Mouse (Mus musculus) lung, postnatal 0 days (tissue): ENCODE measurements around the gene Mat1a. TPM values are rescaled to one million over a fixed set of nuclear protein-coding genes. Genes with fewer than 3 reads are reported as not detected.

ENCODE experiments used
- ATAC-seq: fragments of 200-750 bp; cut with Nextera tagmentation; 2 replicates; pipeline ENCODE4 v1.8.0; 2017; ENCODE audit warnings: moderate library complexity
- DNase-seq: peaks from one replicate; pipeline ENCODE4 v3.0.0-alpha.2; 2016; ENCODE audit warnings: low spot score
- H3K27ac ChIP-seq: fragments of 300-500 bp; sonication (generic); 2 replicates; pipeline ENCODE4 v1.5.1; 2014; ENCODE audit warnings: antibody characterized with exemption, mild to moderate bottlenecking, low read length, mixed read lengths
- H3K27me3 ChIP-seq: fragments of 300-500 bp; sonication (generic); replicated peaks from 2 replicates; pipeline ENCODE4 v1.6.1; 2014; ENCODE audit warnings: low read length, mixed read lengths; ENCODE audit not compliant: insufficient read depth
- H3K36me3 ChIP-seq: fragments of 300-500 bp; sonication (generic); 2 replicates; pipeline ENCODE4 v1.6.1; 2014; ENCODE audit warnings: low read length, mixed read lengths; ENCODE audit not compliant: insufficient read depth
- H3K4me1 ChIP-seq: fragments of 300-500 bp; sonication (generic); 2 replicates; pipeline ENCODE4 v1.6.1; 2014; ENCODE audit warnings: antibody characterized with exemption, low read depth, low read length, mixed read lengths; ENCODE audit not compliant: insufficient read depth
- H3K4me2 ChIP-seq: fragments of 300-500 bp; sonication (generic); replicated peaks from 2 replicates; pipeline ENCODE4 v1.6.1; 2014; ENCODE audit warnings: low read depth, mild to moderate bottlenecking, low read length, moderate library complexity, mixed read lengths
- H3K4me3 ChIP-seq: fragments of 300-500 bp; sonication (generic); 2 replicates; pipeline ENCODE4 v1.5.1; 2014; ENCODE audit warnings: low read depth, low read length
- H3K9ac ChIP-seq: fragments of 300-500 bp; sonication (generic); replicated peaks from 2 replicates; pipeline ENCODE4 v1.6.1; 2014; ENCODE audit warnings: low read depth, mild to moderate bottlenecking
- H3K9me3 ChIP-seq: fragments of 300-500 bp; sonication (generic); 2 replicates; pipeline ENCODE4 v1.6.1; 2016; ENCODE audit warnings: low read length, mixed read lengths
- CTCF ChIP-seq: IDR thresholded peaks from 2 replicates; pipeline ENCODE4 v1.5.1; 2016; ENCODE audit warnings: antibody characterized with exemption, mild to moderate bottlenecking
- EP300 ChIP-seq: IDR thresholded peaks from 2 replicates; pipeline ENCODE4 v1.6.1; 2016; ENCODE audit warnings: antibody characterized with exemption, mild to moderate bottlenecking, control low read depth
- WGBS: fragments of 180-500 bp; shearing (Covaris S2); extraction: QIAGEN DNeasy Blood & Tissue Kit; methylation state at CpG from one replicate; pipeline ENCODE4 v1.1.7; 2014; 5-methylcytosine and 5-hydroxymethylcytosine counted together
- polyA plus RNA-seq: library from polyadenylated mRNA; unstranded; fragments of >200 nt; fragmentation: Nextera tagmentation; extraction: Ambion mirVana; gene quantifications from 2 replicates; pipeline ENCODE4 v1.2.1, GENCODE M21; 2015

The Mat1a gene
- polyA plus RNA-seq, 1 experiment from 2014 or later, result 2.5 TPM

GRCm38 (mm10) chr14:41072944-41073275, 31.9 kb upstream of the Mat1a start:
- Histone ChIP-seq H3K4me2 (peak overlapping the region; percentile 47), H3K4me1 (no peaks in the 10 kb centered on the region; the same call in 1 of the 2 replicates), H3K9me3 (no peaks in the 10 kb centered on the region), H3K27ac (no peak overlapping the region), H3K27me3 (no peaks in the 10 kb centered on the region), H3K4me3 (peak overlapping the region; percentile 25), H3K9ac (no peak overlapping the region), H3K36me3 (no peaks in the 10 kb centered on the region)
- DNase-seq (no peak), ATAC-seq (no peak)
- under 1% methylated on average over 8 of the region's 8 CpGs for WGBS
- TF ChIP-seq CTCF, result no peak
- TF ChIP-seq EP300, result no peak

- no peaks in the 10 kb centered on the region for H3K9me3 ChIP-seq
- no peak overlapping the region for H3K9ac ChIP-seq
- no peaks in the 10 kb centered on the region for H3K27me3 ChIP-seq
- no peak overlapping the region for H3K27ac ChIP-seq
- H3K4me2 ChIP-seq, result no peak overlapping the region
- H3K36me3 ChIP-seq, result no peaks in the 10 kb centered on the region
- no peak for TF ChIP-seq CTCF
- no peak for TF ChIP-seq EP300
- ATAC-seq (no peak), DNase-seq (no peak)
- WGBS, result 89% methylated on average over 2 of the region's 2 CpGs
- no peak overlapping the region for H3K4me3 ChIP-seq
- no peaks in the 10 kb centered on the region for H3K4me1 ChIP-seq
Observed at GRCm38 (mm10) chr14:41082408-41082807, 22.4 kb upstream of the Mat1a start.

- Histone ChIP-seq H3K9me3 (no peaks in the 10 kb centered on the region), H3K27ac (no peak overlapping the region), H3K4me2 (no peak overlapping the region), H3K27me3 (no peaks in the 10 kb centered on the region), H3K4me1 (no peaks in the 10 kb centered on the region), H3K36me3 (no peaks in the 10 kb centered on the region), H3K4me3 (no peak overlapping the region), H3K9ac (no peak overlapping the region)
- ATAC-seq (no peak), DNase-seq (no peak)
- peak; percentile 48 for TF ChIP-seq CTCF
- no peak for TF ChIP-seq EP300
- WGBS, result 73% methylated on average over 1 of the region's 1 CpGs
Observed at GRCm38 (mm10) chr14:41087509-41087908, 17.3 kb upstream of the Mat1a start.

- WGBS, result 33% methylated on average over 8 of the region's 8 CpGs
- no peak overlapping the region for H3K4me2 ChIP-seq
- no peak overlapping the region for H3K27ac ChIP-seq
- no peaks in the 10 kb centered on the region for H3K4me1 ChIP-seq
- no peak for TF ChIP-seq EP300
- TF ChIP-seq CTCF, result peak; percentile 72
- peak; percentile 60 for DNase-seq
- H3K4me3 ChIP-seq, result no peak overlapping the region
- no peaks in the 10 kb centered on the region for H3K27me3 ChIP-seq
- ATAC-seq, result 0 out of 2 replicates have a peak, but pooled peaks have one; percentile 28
- no peaks in the 10 kb centered on the region for H3K9me3 ChIP-seq
- H3K36me3 ChIP-seq, result no peaks in the 10 kb centered on the region
- no peak overlapping the region for H3K9ac ChIP-seq
Observed at GRCm38 (mm10) chr14:41090777-41091176, 14.1 kb upstream of the Mat1a start.

GRCm38 (mm10) chr14:41094114-41094513, 10.7 kb upstream of the Mat1a start:
- Histone ChIP-seq H3K9ac (no peak overlapping the region), H3K4me2 (no peak overlapping the region), H3K4me1 (no peaks in the 10 kb centered on the region), H3K9me3 (no peaks in the 10 kb centered on the region), H3K27me3 (no peaks in the 10 kb centered on the region), H3K4me3 (no peak overlapping the region), H3K27ac (no peak overlapping the region), H3K36me3 (no peaks in the 10 kb centered on the region)
- no peak for ATAC-seq
- peak; percentile 75 for TF ChIP-seq CTCF
- TF ChIP-seq EP300, result no peak
- DNase-seq, result peak; percentile 48
- WGBS, result 36% methylated on average over 1 of the region's 1 CpGs

- H3K4me3 ChIP-seq, result no peak overlapping the region
- H3K4me1 ChIP-seq, result no peaks in the 10 kb centered on the region
- H3K36me3 ChIP-seq, result no peaks in the 10 kb centered on the region
- 79% methylated on average over 3 of the region's 3 CpGs for WGBS
- DNase-seq (no peak), ATAC-seq (no peak)
- no peaks in the 10 kb centered on the region for H3K27me3 ChIP-seq
- H3K4me2 ChIP-seq, result no peak overlapping the region
- H3K9ac ChIP-seq, result no peak overlapping the region
- TF ChIP-seq EP300, result no peak
- no peak for TF ChIP-seq CTCF
- no peak overlapping the region for H3K27ac ChIP-seq
- no peaks in the 10 kb centered on the region for H3K9me3 ChIP-seq
Observed at GRCm38 (mm10) chr14:41096296-41096860, 8.5 kb upstream of the Mat1a start.

- no peak for DNase-seq
- no peak for ATAC-seq
- Histone ChIP-seq H3K27ac (no peak overlapping the region), H3K27me3 (no peaks in the 10 kb centered on the region), H3K36me3 (no peaks in the 10 kb centered on the region), H3K9ac (no peak overlapping the region), H3K9me3 (no peaks in the 10 kb centered on the region), H3K4me3 (no peak overlapping the region), H3K4me1 (no peaks in the 10 kb centered on the region), H3K4me2 (no peak overlapping the region)
- 94% methylated on average over 1 of the region's 1 CpGs for whole genome bisulfite sequencing
- TF ChIP-seq EP300 (no peak), CTCF (no peak)
Observed at GRCm38 (mm10) chr14:41098726-41099125, 6.1 kb upstream of the Mat1a start.
